Mouse (Mus musculus): ENCODE results near the gene Gimap7. TPM values are rescaled to one million over a fixed set of nuclear protein-coding genes. Genes with fewer than 3 reads are reported as not detected.
A peak's percentile ranks its signal among the peaks of the same experiment; 100 is the strongest.

The Gimap7 gene
- total RNA-seq, 1 experiment from 2014 or later: 4.9 TPM

GRCm38 (mm10) chr6:48687077-48687476 lies 31.3 kb upstream of the Gimap7 start:
- ATAC-seq (replicated peaks; ENCODE audit: low read depth, poor library complexity, severe bottlenecking): peak; percentile 91

GRCm38 (mm10) chr6:48689320-48689719 lies 29.1 kb upstream of the Gimap7 start:
- no peak for ATAC-seq (replicated peaks; ENCODE audit: low read depth, poor library complexity, severe bottlenecking)

- ATAC-seq (replicated peaks; ENCODE audit: low read depth, poor library complexity, severe bottlenecking): 0 out of 2 replicates have a peak, but pooled peaks have one; percentile 22
Measured at GRCm38 (mm10) chr6:48692962-48693361, 25.5 kb upstream of the Gimap7 start.

GRCm38 (mm10) chr6:48696830-48697554 lies 21.4 kb upstream of the Gimap7 start:
- no peak for ATAC-seq (replicated peaks; ENCODE audit: low read depth, poor library complexity, severe bottlenecking)

GRCm38 (mm10) chr6:48697555-48697930 lies 20.9 kb upstream of the Gimap7 start:
- no peak for ATAC-seq (replicated peaks; ENCODE audit: low read depth, poor library complexity, severe bottlenecking)

GRCm38 (mm10) chr6:48698066-48698856 lies 20.2 kb upstream of the Gimap7 start:
- ATAC-seq (replicated peaks; ENCODE audit: low read depth, poor library complexity, severe bottlenecking): no peak

- peak; percentile 73 for ATAC-seq (replicated peaks; ENCODE audit: low read depth, poor library complexity, severe bottlenecking)
Measured at GRCm38 (mm10) chr6:48698888-48699287, 19.5 kb upstream of the Gimap7 start.

GRCm38 (mm10) chr6:48700251-48701075 lies 18.0 kb upstream of the Gimap7 start:
- peak; percentile 82 for ATAC-seq (replicated peaks; ENCODE audit: low read depth, poor library complexity, severe bottlenecking)

GRCm38 (mm10) chr6:48702146-48702545 lies 16.3 kb upstream of the Gimap7 start:
- no peak for ATAC-seq (replicated peaks; ENCODE audit: low read depth, poor library complexity, severe bottlenecking)

- ATAC-seq (replicated peaks; ENCODE audit: low read depth, poor library complexity, severe bottlenecking): no peak
Measured at GRCm38 (mm10) chr6:48702601-48703000, 15.8 kb upstream of the Gimap7 start.

GRCm38 (mm10) chr6:48704146-48704545 lies 14.3 kb upstream of the Gimap7 start:
- no peak for ATAC-seq (replicated peaks; ENCODE audit: low read depth, poor library complexity, severe bottlenecking)

GRCm38 (mm10) chr6:48706130-48706529 lies 12.3 kb upstream of the Gimap7 start:
- no peak for ATAC-seq (replicated peaks; ENCODE audit: low read depth, poor library complexity, severe bottlenecking)

- no peak for ATAC-seq (replicated peaks; ENCODE audit: low read depth, poor library complexity, severe bottlenecking)
Measured at GRCm38 (mm10) chr6:48720326-48720725, 1.9 kb downstream of the Gimap7 start.

- ATAC-seq (replicated peaks; ENCODE audit: low read depth, poor library complexity, severe bottlenecking): no peak
Measured at GRCm38 (mm10) chr6:48723468-48723867, 5.0 kb downstream of the Gimap7 start.

- ATAC-seq (replicated peaks; ENCODE audit: low read depth, poor library complexity, severe bottlenecking): no peak
Measured at GRCm38 (mm10) chr6:48725476-48725875, 7.1 kb downstream of the Gimap7 start.

GRCm38 (mm10) chr6:48727761-48728160 lies 9.3 kb downstream of the Gimap7 start:
- ATAC-seq (replicated peaks; ENCODE audit: low read depth, poor library complexity, severe bottlenecking): no peak

GRCm38 (mm10) chr6:48732864-48733304 lies 14.5 kb downstream of the Gimap7 start:
- peak; percentile 46 for ATAC-seq (replicated peaks; ENCODE audit: low read depth, poor library complexity, severe bottlenecking)

- no peak for ATAC-seq (replicated peaks; ENCODE audit: low read depth, poor library complexity, severe bottlenecking)
Measured at GRCm38 (mm10) chr6:48733660-48734059, 15.2 kb downstream of the Gimap7 start.

GRCm38 (mm10) chr6:48737053-48737452 lies 18.6 kb downstream of the Gimap7 start:
- peak; percentile 24 for ATAC-seq (replicated peaks; ENCODE audit: low read depth, poor library complexity, severe bottlenecking)

GRCm38 (mm10) chr6:48737688-48738087 lies 19.3 kb downstream of the Gimap7 start:
- ATAC-seq (replicated peaks; ENCODE audit: low read depth, poor library complexity, severe bottlenecking): no peak

Measured in common myeloid progenitor, adult 5-6 weeks (primary cell).